Mouse (Mus musculus) small intestine, adult 2 months (tissue): ENCODE results near the gene Cd6.

Experiments
- CTCF ChIP-seq: fragments of 200-500 bp; IDR thresholded peaks from 2 replicates; pipeline ENCODE4 v1.5.1; 2012; ENCODE audit warnings: low read depth, mild to moderate bottlenecking, control low read depth, inconsistent platforms, low read length, moderate library complexity, mixed read lengths; ENCODE audit not compliant: insufficient replicate concordance, insufficient read length; ENCODE audit errors: extremely low read depth
- POLR2A ChIP-seq: fragments of 200-500 bp; IDR thresholded peaks from 2 replicates; pipeline ENCODE4 v1.6.1; 2012; ENCODE audit warnings: low read depth, mild to moderate bottlenecking, control low read depth, inconsistent platforms, low read length, moderate library complexity

DNA sequence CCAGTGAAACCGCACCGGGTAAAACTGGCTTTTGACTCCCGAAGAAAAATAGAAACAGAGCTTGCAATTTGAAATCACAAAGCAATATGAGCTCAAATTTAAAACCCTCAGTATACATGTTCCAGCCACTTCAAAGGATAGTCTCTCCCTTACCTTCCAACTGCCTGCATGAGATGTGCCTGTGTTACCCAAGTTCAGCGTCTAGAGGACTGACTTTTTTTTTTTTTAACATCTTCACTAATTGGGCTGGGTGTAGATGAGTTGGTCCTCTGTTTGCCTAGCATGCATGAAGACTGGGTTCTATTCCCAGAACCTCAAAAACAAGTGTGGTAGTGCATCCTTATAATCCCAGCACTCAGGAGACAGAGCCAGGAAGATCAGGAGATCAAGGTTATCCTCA is 53.0 kb downstream of the Cd6 start:
- TF ChIP-seq CTCF (no peak), POLR2A (no peak)
